Mouse (Mus musculus) stomach, embryonic 16.5 days (tissue): Measurements from ENCODE around the gene Olfr503. TPM values are rescaled to one million over a fixed set of nuclear protein-coding genes. Genes with fewer than 3 reads are reported as not detected.
"Not testable (repeated sequence)": the region's sequence is repeated elsewhere in the genome, so short reads cannot be mapped to it uniquely, and the experiment has no call there.

ENCODE experiments used
- ATAC-seq: fragments of 200-750 bp; cut with Nextera tagmentation; 2 replicates; pipeline ENCODE4 v1.8.0; 2017; ENCODE audit warnings: moderate number of reproducible peaks, moderate TSS enrichment; ENCODE audit not compliant: insufficient read depth, low FRiP score
- H3K27ac ChIP-seq: fragments of 300-500 bp; sonication (generic); 2 replicates; pipeline ENCODE4 v1.5.1; 2014; ENCODE audit warnings: low read length
- H3K27me3 ChIP-seq: fragments of 300-500 bp; sonication (generic); 2 replicates; pipeline ENCODE4 v1.6.1; 2014; ENCODE audit warnings: low read length, control low read depth, mixed read lengths; ENCODE audit not compliant: control insufficient read depth, insufficient read depth
- H3K36me3 ChIP-seq: fragments of 300-500 bp; sonication (generic); 2 replicates; pipeline ENCODE4 v1.6.1; 2014; ENCODE audit warnings: low read length; ENCODE audit not compliant: control insufficient read depth, insufficient read depth
- H3K4me1 ChIP-seq: fragments of 300-500 bp; sonication (generic); 2 replicates; pipeline ENCODE4 v1.6.1; 2014; ENCODE audit warnings: low read length, control low read depth, mixed read lengths; ENCODE audit not compliant: control insufficient read depth, insufficient read depth
- H3K4me2 ChIP-seq: fragments of 300-500 bp; sonication (generic); 2 replicates; pipeline ENCODE4 v1.6.1; 2014; ENCODE audit warnings: low read depth, low read length, mixed read lengths
- H3K4me3 ChIP-seq: fragments of 300-500 bp; sonication (generic); replicated peaks from 2 replicates; pipeline ENCODE4 v1.5.1; 2014; ENCODE audit warnings: mild to moderate bottlenecking, low read length
- H3K9ac ChIP-seq: fragments of 300-500 bp; sonication (generic); 2 replicates; pipeline ENCODE4 v1.6.1; 2014; ENCODE audit warnings: low read length
- H3K9me3 ChIP-seq: fragments of 300-500 bp; sonication (generic); replicated peaks from 2 replicates; pipeline ENCODE4 v1.6.1; 2016; ENCODE audit warnings: low read length, control low read depth; ENCODE audit not compliant: control insufficient read depth
- WGBS: fragments of 180-500 bp; shearing (Covaris S2); extraction: QIAGEN DNeasy Blood & Tissue Kit; methylation state at CpG from one replicate; pipeline ENCODE4 v1.1.7; 2014; 5-methylcytosine and 5-hydroxymethylcytosine counted together
- polyA plus RNA-seq: library from polyadenylated mRNA; unstranded; fragments of >200 nt; fragmentation: Nextera tagmentation; extraction: Ambion mirVana; gene quantifications from 2 replicates; pipeline ENCODE4 v1.2.1, GENCODE M21; 2015

Olfr503 gene
- polyA plus RNA-seq: not detected in 2 replicates

GRCm38 (mm10) chr7:108544227-108544626, at the start of gene Olfr503:
Gene Olfr503, plus strand, starts transcription at chr7:108544527.
- not testable (repeated sequence) for H3K27ac ChIP-seq, H3K27me3 ChIP-seq, H3K9ac ChIP-seq, H3K36me3 ChIP-seq, ATAC-seq, H3K9me3 ChIP-seq, H3K4me1 ChIP-seq, H3K4me3 ChIP-seq, H3K4me2 ChIP-seq
- 48% methylated on average over 1 of the region's 1 CpGs for WGBS

DNA sequence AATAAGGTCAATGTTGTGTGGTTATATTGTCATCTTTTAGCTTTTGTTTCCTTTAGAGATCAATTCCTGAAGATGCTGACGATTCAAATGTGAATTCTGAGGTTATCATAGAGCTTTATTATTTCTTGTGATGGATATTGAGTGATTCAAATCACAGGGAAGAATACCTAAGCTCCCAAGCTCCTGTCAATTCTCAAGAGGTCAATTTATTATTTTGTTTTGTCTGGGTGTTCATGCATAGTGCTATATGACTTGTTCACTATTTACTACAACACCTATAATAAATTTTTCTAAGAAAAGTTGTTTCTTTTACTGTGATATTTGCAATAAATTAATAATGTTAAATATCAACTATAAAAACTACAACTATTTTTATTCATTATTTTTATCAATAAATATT, 19.4 kb upstream of the Olfr503 start, which contains the start of gene Olfr502:
Gene Olfr502, minus strand, starts transcription at position 101 of the 400 bp plus-strand sequence.
- no peak within 1 kb of the TSS for H3K4me3 ChIP-seq
- WGBS: 69% methylated on average over 1 of the region's 1 CpGs
- no peaks in the 10 kb centered on the region for H3K9me3 ChIP-seq
- no peaks in the 10 kb centered on the region for H3K27me3 ChIP-seq
- H3K9ac ChIP-seq: no peak within 1 kb of the TSS
- H3K4me2 ChIP-seq: no peak within 1 kb of the TSS
- no peak for ATAC-seq
- no peaks in the 10 kb centered on the region for H3K4me1 ChIP-seq
- no peak within 1 kb of the TSS for H3K27ac ChIP-seq
- H3K36me3 ChIP-seq: no peaks in the 10 kb centered on the region

- Histone ChIP-seq H3K9ac (no peak overlapping the region), H3K4me1 (no peaks in the 10 kb centered on the region), H3K27me3 (no peaks in the 10 kb centered on the region), H3K27ac (no peak overlapping the region), H3K9me3 (no peaks in the 10 kb centered on the region), H3K4me2 (no peak overlapping the region), H3K36me3 (no peaks in the 10 kb centered on the region), H3K4me3 (no peak overlapping the region)
- WGBS: 84% methylated on average over 13 of the region's 13 CpGs
- ATAC-seq: no peak
These were observed 1.9 kb upstream of the Olfr503 start for GRCm38 (mm10) chr7:108542416-108542815.

DNA sequence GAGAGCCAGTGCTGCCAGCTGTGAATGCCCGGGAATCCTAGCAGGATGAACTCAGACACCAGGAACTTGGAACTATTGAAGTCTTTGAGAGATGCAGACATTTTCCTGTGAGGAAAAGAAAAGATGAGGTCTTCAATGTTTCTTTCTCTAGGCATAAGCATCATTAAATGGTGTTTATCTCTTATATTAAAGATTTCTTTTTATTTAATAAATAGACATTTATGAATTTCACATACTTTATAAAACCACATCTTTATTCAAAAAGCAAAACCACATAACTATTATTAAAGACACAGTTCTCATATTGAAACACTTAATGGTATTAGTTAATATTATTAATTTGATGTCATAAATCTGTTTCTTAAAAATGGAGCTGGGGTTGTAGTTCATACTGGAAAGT, 21.4 kb downstream of the Olfr503 start, which contains the start of gene Olfr504:
Gene Olfr504, minus strand, starts transcription at position 101 of the 400 bp plus-strand sequence.
- Histone ChIP-seq H3K4me2 (no peak within 1 kb of the TSS), H3K9me3 (no peaks in the 10 kb centered on the region), H3K4me1 (no peaks in the 10 kb centered on the region), H3K4me3 (no peak within 1 kb of the TSS), H3K36me3 (no peaks in the 10 kb centered on the region), H3K9ac (no peak within 1 kb of the TSS), H3K27ac (no peak within 1 kb of the TSS), H3K27me3 (no peaks in the 10 kb centered on the region)
- WGBS: 85% methylated on average over 1 of the region's 1 CpGs
- ATAC-seq: no peak

DNA sequence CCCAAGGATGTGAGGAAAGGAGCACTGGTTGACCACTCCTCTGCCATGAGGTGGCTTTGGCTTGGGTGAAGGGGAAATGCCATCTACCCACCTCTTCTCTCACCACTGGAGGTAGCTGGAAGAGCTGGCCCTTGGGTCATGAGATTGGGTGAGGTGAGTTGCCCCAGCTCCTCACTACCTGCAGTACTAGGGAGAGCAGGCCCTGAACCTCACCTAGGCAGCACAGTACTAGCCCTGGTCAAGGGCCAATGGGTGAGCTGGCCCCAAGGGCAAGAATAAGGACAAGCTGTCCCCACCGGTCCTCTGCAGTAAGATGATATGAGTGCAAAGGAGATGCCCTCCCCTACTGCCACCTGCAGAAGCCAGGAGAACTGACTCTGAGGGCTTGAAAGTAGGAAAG, 45.5 kb downstream of the Olfr503 start:
- H3K9ac ChIP-seq: no peak overlapping the region
- no peak overlapping the region for H3K4me2 ChIP-seq
- H3K27me3 ChIP-seq: no peaks in the 10 kb centered on the region
- WGBS: 100% methylated on average over 1 of the region's 1 CpGs
- H3K4me1 ChIP-seq: no peaks in the 10 kb centered on the region
- H3K36me3 ChIP-seq: no peaks in the 10 kb centered on the region
- no peak; the same call in 1 of the 2 replicates for ATAC-seq
- no peak overlapping the region for H3K4me3 ChIP-seq
- H3K27ac ChIP-seq: no peak overlapping the region
- H3K9me3 ChIP-seq: no peaks in the 10 kb centered on the region

Other genes starting within 250 kb of the Olfr503 start
- gene Olfr491, start 231.1 kb upstream of the Olfr503 start, polyA plus RNA-seq: not detected in 2 replicates
- gene Olfr492, start 220.9 kb upstream of the Olfr503 start, polyA plus RNA-seq: not detected in 2 replicates
- not detected in 2 replicates for gene Olfr493, start 197.5 kb upstream of the Olfr503 start, polyA plus RNA-seq
- not detected in 2 replicates for gene Olfr494, start 179.2 kb upstream of the Olfr503 start, polyA plus RNA-seq
- gene Olfr495, start 151.4 kb upstream of the Olfr503 start, polyA plus RNA-seq: not detected in 2 replicates
- not detected in 2 replicates for gene Olfr497, start 124.1 kb upstream of the Olfr503 start, polyA plus RNA-seq
- gene Olfr498, start 79.2 kb upstream of the Olfr503 start, polyA plus RNA-seq: not detected in 2 replicates
- not detected in 2 replicates for gene Olfr502, start 19.5 kb upstream of the Olfr503 start, polyA plus RNA-seq
- not detected in 2 replicates for gene Olfr504, start 21.3 kb downstream of the Olfr503 start, polyA plus RNA-seq
- gene Olfr506, start 66.3 kb downstream of the Olfr503 start, polyA plus RNA-seq: not detected in 2 replicates
- gene Olfr507, start 77.3 kb downstream of the Olfr503 start, polyA plus RNA-seq: not detected in 2 replicates
- gene Olfr508, start 85.5 kb downstream of the Olfr503 start, polyA plus RNA-seq: not detected in 2 replicates
- not detected in 2 replicates for gene Olfr509, start 107.4 kb downstream of the Olfr503 start, polyA plus RNA-seq
- not detected in 2 replicates for gene Olfr510, start 121.9 kb downstream of the Olfr503 start, polyA plus RNA-seq
- gene Olfr512, start 168.8 kb downstream of the Olfr503 start, polyA plus RNA-seq: not detected in 2 replicates
- not detected in 2 replicates for gene Olfr513, start 206.4 kb downstream of the Olfr503 start, polyA plus RNA-seq